Mouse (Mus musculus) MEL (cell line): Measurements from ENCODE around the gene B4galt1. TPM values are rescaled to one million over a fixed set of nuclear protein-coding genes. Genes with fewer than 3 reads are reported as not detected.

ENCODE experiments used
- DNase-seq: peaks from one replicate; pipeline ENCODE4 v3.0.0; 2011; ENCODE audit warnings: low read depth, low spot score
- H3K27ac ChIP-seq: 2 replicates; pipeline ENCODE4 v1.5.1; 2012; ENCODE audit warnings: low read depth, mild to moderate bottlenecking, control low read depth, low read length, moderate library complexity; ENCODE audit not compliant: control insufficient read depth
- H3K27me3 ChIP-seq, 2 experiments: fragments of 150-350 bp in 1 of 2; sonication (generic) in 1 of 2; 2 replicates each; pipeline ENCODE4 v1.6.1; 2012; ENCODE audit warnings: low read length in 2 of 2, mild to moderate bottlenecking in 2 of 2, improper control_type of control experiment in 1 of 2, moderate library complexity in 1 of 2; ENCODE audit not compliant: insufficient read depth in 2 of 2, control insufficient read depth in 1 of 2
- H3K36me3 ChIP-seq, 2 experiments: 2 replicates each; pipeline ENCODE4 v1.6.1; 2012 to 2014; ENCODE audit warnings: low read length in 2 of 2, improper control_type of control experiment in 1 of 2, inconsistent platforms in 1 of 2, mild to moderate bottlenecking in 1 of 2; ENCODE audit not compliant: insufficient read depth in 2 of 2, control insufficient read depth in 1 of 2
- H3K4me1 ChIP-seq, 2 experiments: fragments of 150-350 bp in 1 of 2; sonication (generic) in 1 of 2; 2 replicates each; pipeline ENCODE4 v1.6.1; 2012; ENCODE audit warnings: low read length in 2 of 2, improper control_type of control experiment in 1 of 2, mild to moderate bottlenecking in 1 of 2; ENCODE audit not compliant: insufficient read depth in 2 of 2, control insufficient read depth in 1 of 2
- H3K4me3 ChIP-seq, 2 experiments: fragments of 150-350 bp in 1 of 2; sonication (generic) in 1 of 2; 2 replicates each; pipeline ENCODE4 v1.5.1; 2012; ENCODE audit warnings: low read depth in 2 of 2, low read length in 2 of 2, mild to moderate bottlenecking in 2 of 2, moderate library complexity in 2 of 2, control low read depth in 1 of 2, improper control_type of control experiment in 1 of 2; ENCODE audit not compliant: control insufficient read depth in 1 of 2, insufficient read depth in 1 of 2
- H3K79me2 ChIP-seq: 2 replicates; pipeline ENCODE4 v1.6.1; 2012; ENCODE audit warnings: mild to moderate bottlenecking, low read length, moderate library complexity; ENCODE audit not compliant: control insufficient read depth, poor library complexity, insufficient read depth
- H3K9ac ChIP-seq: 2 replicates; pipeline ENCODE4 v1.6.1; 2012; ENCODE audit warnings: low read depth, mild to moderate bottlenecking, control low read depth, low read length, moderate library complexity; ENCODE audit not compliant: control insufficient read depth, poor library complexity, severe bottlenecking
- H3K9me3 ChIP-seq: fragments of 150-350 bp; sonication (generic); replicated peaks from 2 replicates; pipeline ENCODE4 v1.6.1; 2012; ENCODE audit warnings: mild to moderate bottlenecking, low read length, improper control_type of control experiment, moderate library complexity; ENCODE audit not compliant: insufficient read depth
- CHD2 ChIP-seq: IDR thresholded peaks from 2 replicates; pipeline ENCODE4 v1.6.1; 2011; ENCODE audit warnings: low read length, improper control_type of control experiment
- E2F4 ChIP-seq: IDR thresholded peaks from 2 replicates; pipeline ENCODE4 v1.6.1; 2011; ENCODE audit warnings: low read depth, low read length, improper control_type of control experiment, borderline replicate concordance
- ELF1 ChIP-seq: IDR thresholded peaks from 2 replicates; pipeline ENCODE4 v1.6.1; 2014; ENCODE audit warnings: low read depth, mild to moderate bottlenecking, inconsistent platforms, low read length, improper control_type of control experiment, moderate library complexity
- ETS1 ChIP-seq: IDR thresholded peaks from 2 replicates; pipeline ENCODE4 v1.6.1; 2012; ENCODE audit warnings: low read depth, mild to moderate bottlenecking, inconsistent platforms, low read length, improper control_type of control experiment, moderate library complexity
- GABPA ChIP-seq: IDR thresholded peaks from 2 replicates; pipeline ENCODE4 v1.6.1; 2012; ENCODE audit warnings: low read depth, mild to moderate bottlenecking, inconsistent platforms, low read length, improper control_type of control experiment, moderate library complexity
- HCFC1 ChIP-seq: IDR thresholded peaks from 2 replicates; pipeline ENCODE4 v1.6.1; 2012; ENCODE audit warnings: low read depth, mild to moderate bottlenecking, inconsistent platforms, low read length, improper control_type of control experiment, moderate library complexity
- KAT2A ChIP-seq: conservative IDR thresholded peaks from 2 replicates; pipeline ENCODE4 v1.6.1; 2012; ENCODE audit warnings: low read depth, low read length, improper control_type of control experiment, inconsistent platforms
- MAFK ChIP-seq: IDR thresholded peaks from 2 replicates; pipeline ENCODE4 v1.6.1; 2011; ENCODE audit warnings: low read depth, mild to moderate bottlenecking, low read length, improper control_type of control experiment, borderline replicate concordance
- MAZ ChIP-seq: IDR thresholded peaks from 2 replicates; pipeline ENCODE4 v1.6.1; 2012; ENCODE audit warnings: low read depth, mild to moderate bottlenecking, inconsistent platforms, low read length, improper control_type of control experiment
- MXI1 ChIP-seq: IDR thresholded peaks from 2 replicates; pipeline ENCODE4 v1.6.1; 2011; ENCODE audit warnings: mild to moderate bottlenecking, low read depth, low read length, improper control_type of control experiment
- MYB ChIP-seq: IDR thresholded peaks from 2 replicates; pipeline ENCODE4 v1.6.1; 2011; ENCODE audit warnings: mild to moderate bottlenecking, low read depth, low read length, improper control_type of control experiment
- NELFE ChIP-seq: IDR thresholded peaks from 2 replicates; pipeline ENCODE4 v1.6.1; 2011; ENCODE audit warnings: low read depth, low read length, improper control_type of control experiment
- NRF1 ChIP-seq: IDR thresholded peaks from 2 replicates; pipeline ENCODE4 v1.6.1; 2014; ENCODE audit warnings: low read depth, mild to moderate bottlenecking, inconsistent platforms, low read length, improper control_type of control experiment, moderate library complexity; ENCODE audit not compliant: poor library complexity, insufficient read depth, severe bottlenecking
- POLR2AphosphoS2 ChIP-seq: IDR thresholded peaks from 2 replicates; pipeline ENCODE4 v1.6.1; 2011; ENCODE audit warnings: low read length, improper control_type of control experiment
- POLR2AphosphoS5 ChIP-seq: IDR thresholded peaks from 2 replicates; pipeline ENCODE4 v1.6.1; 2012; ENCODE audit warnings: low read depth, borderline replicate concordance, mild to moderate bottlenecking, inconsistent platforms, low read length, moderate library complexity, mixed read lengths
- SMC3 ChIP-seq: IDR thresholded peaks from 2 replicates; pipeline ENCODE4 v1.6.1; 2011; ENCODE audit warnings: low read depth, low read length, improper control_type of control experiment
- TBP ChIP-seq: IDR thresholded peaks from 2 replicates; pipeline ENCODE4 v1.8.0; 2011; ENCODE audit warnings: low read depth, low read length, improper control_type of control experiment
- USF1 ChIP-seq: IDR thresholded peaks from 2 replicates; pipeline ENCODE4 v1.6.1; 2014; ENCODE audit warnings: low read depth, mild to moderate bottlenecking, inconsistent platforms, low read length, improper control_type of control experiment, moderate library complexity
- USF2 ChIP-seq, 2 experiments: IDR thresholded peaks; 2 replicates each; pipeline ENCODE4 v1.6.1; 2011 to 2012; ENCODE audit warnings: improper control_type of control experiment in 2 of 2, low read length in 2 of 2, borderline replicate concordance in 1 of 2, inconsistent platforms in 1 of 2, low read depth in 1 of 2, mild to moderate bottlenecking in 1 of 2; ENCODE audit not compliant: insufficient read depth in 1 of 2
- ZKSCAN1 ChIP-seq: IDR thresholded peaks from 2 replicates; pipeline ENCODE4 v1.6.1; 2012; ENCODE audit warnings: low read depth, mild to moderate bottlenecking, inconsistent platforms, low read length, improper control_type of control experiment, moderate library complexity
- polyA plus RNA-seq, 2 experiments: library from polyadenylated mRNA; stranded (reverse) in 1 of 2; unstranded in 1 of 2; fragments of >175 nt in 1 of 2; fragments of >200 nt in 1 of 2; gene quantifications; 2 replicates each; pipeline versions ENCODE4 v1.2.1 to v1.2.4; 2012; ENCODE audit warnings: low replicate concordance in 2 of 2, low read depth in 1 of 2; ENCODE audit not compliant: insufficient read length in 2 of 2, insufficient read depth in 1 of 2, missing spikeins in 1 of 2
- total RNA-seq: library from RNA; depleted of rRNA; stranded (reverse); fragments of 300-350 nt; gene quantifications from 2 replicates; pipeline ENCODE4 v1.2.3, GENCODE M21; 2012

Gene B4galt1
- total and polyA plus RNA-seq, 3 experiments = 10.8 to 22.5 TPM; not detected in 1

- no peaks in the 10 kb centered on the region for H3K36me3 ChIP-seq
- DNase-seq = no peak
- no peaks in the 10 kb centered on the region for H3K79me2 ChIP-seq
- H3K9ac ChIP-seq = no peak overlapping the region
- no peaks in the 10 kb centered on the region for H3K27me3 ChIP-seq
- no peak overlapping the region for H3K27ac ChIP-seq
- H3K4me3 ChIP-seq = no peak overlapping the region
- no peak for TF ChIP-seq ELF1
- no peak for TF ChIP-seq ETS1
- TF ChIP-seq GABPA = no peak
- no peak for TF ChIP-seq POLR2AphosphoS5
- no peak for TF ChIP-seq MYB
- no peak for TF ChIP-seq MAZ
- TF ChIP-seq TBP = no peak
- TF ChIP-seq USF2 (IDR thresholded peaks at IDR 0.05; ENCODE audit: borderline replicate concordance in 1 of 2, insufficient read depth in 1 of 2, low read depth in 1 of 2, low read length in 2 of 2) = no peak
- no peak for TF ChIP-seq ZKSCAN1
- TF ChIP-seq KAT2A = no peak
- no peak for TF ChIP-seq SMC3
- no peak for TF ChIP-seq NELFE
- no peak for TF ChIP-seq E2F4
- TF ChIP-seq MAFK = no peak
- no peak for TF ChIP-seq HCFC1
- TF ChIP-seq USF1 = no peak
- no peak for TF ChIP-seq NRF1
- TF ChIP-seq POLR2AphosphoS2 = no peak
- no peak for TF ChIP-seq CHD2
- H3K4me1 ChIP-seq = no peaks in the 10 kb centered on the region
- no peaks in the 10 kb centered on the region for H3K9me3 ChIP-seq
Observed at GRCm38 (mm10) chr4:40810481-40810880, 43.3 kb downstream of the B4galt1 start.

DNA sequence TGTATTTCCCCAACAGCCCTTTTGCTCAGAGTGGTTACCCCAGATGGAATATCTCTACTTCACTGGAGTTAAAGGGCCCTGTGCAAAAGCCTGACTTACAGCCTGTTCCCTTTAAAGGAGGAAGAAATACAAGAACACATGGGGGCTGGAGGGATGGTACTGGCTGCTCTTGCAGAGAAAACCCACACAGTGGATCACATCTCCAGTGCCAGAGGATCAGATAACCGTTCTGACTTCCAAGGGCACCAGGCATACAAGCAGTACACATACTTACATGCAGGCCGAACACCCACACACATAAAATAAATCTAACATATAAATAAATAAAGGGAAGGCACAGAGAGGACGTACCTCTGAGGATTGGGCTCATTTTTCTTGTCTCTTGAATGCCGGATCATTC is 46.4 kb downstream of the B4galt1 start:
- Histone ChIP-seq H3K4me3 (no peak overlapping the region), H3K27ac (no peak overlapping the region), H3K4me1 (no peaks in the 10 kb centered on the region), H3K79me2 (no peaks in the 10 kb centered on the region), H3K27me3 (no peaks in the 10 kb centered on the region), H3K9me3 (no peaks in the 10 kb centered on the region), H3K36me3 (no peaks in the 10 kb centered on the region), H3K9ac (no peak overlapping the region)
- no peak for DNase-seq
- no peak for TF ChIP-seq MAZ
- TF ChIP-seq MXI1 = no peak
- TF ChIP-seq USF2 (IDR thresholded peaks at IDR 0.05; ENCODE audit: borderline replicate concordance in 1 of 2, insufficient read depth in 1 of 2, low read depth in 1 of 2, low read length in 2 of 2) = no peak
